Mouse (Mus musculus): ENCODE results near the gene Rnase1. TPM values are rescaled to one million over a fixed set of nuclear protein-coding genes. Genes with fewer than 3 reads are reported as not detected.

The Rnase1 gene
- polyA plus RNA-seq, 2 experiments, result 0.39 to 0.47 TPM

DNA sequence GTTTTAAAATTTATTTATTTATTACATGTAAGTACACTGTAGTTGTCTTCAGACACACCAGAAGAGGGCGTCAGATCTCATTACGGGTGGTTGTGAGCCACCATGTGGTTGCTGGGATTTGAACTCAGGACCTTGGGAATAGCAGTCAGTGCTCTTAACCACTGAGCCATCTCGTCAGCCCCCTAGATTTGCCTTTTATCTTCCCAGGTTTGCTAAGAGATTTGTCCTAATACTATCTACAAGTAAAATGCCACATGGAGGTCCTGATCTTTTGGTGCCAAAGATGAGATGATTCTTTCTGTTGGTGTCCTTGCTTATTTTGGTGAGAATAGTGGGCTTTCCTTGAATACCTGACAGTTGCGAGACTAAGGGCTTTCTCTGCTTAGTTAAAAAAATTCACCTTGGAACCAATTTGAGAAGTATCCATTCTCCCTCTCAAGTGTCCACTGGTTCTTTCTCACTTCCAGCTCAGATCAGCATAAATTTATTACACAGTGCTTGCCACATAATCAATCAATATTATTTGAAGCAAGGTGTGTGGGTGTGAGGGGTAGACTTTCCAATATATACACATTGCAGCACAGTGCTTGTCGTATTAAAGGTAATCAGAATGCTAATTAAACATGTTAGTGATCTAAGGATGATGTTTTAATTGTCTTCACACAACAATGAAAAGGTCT, 9.6 kb upstream of the Rnase1 start:
- no peak overlapping the region for H3K4me3 ChIP-seq (replicated peaks; ENCODE audit: low read length)

DNA sequence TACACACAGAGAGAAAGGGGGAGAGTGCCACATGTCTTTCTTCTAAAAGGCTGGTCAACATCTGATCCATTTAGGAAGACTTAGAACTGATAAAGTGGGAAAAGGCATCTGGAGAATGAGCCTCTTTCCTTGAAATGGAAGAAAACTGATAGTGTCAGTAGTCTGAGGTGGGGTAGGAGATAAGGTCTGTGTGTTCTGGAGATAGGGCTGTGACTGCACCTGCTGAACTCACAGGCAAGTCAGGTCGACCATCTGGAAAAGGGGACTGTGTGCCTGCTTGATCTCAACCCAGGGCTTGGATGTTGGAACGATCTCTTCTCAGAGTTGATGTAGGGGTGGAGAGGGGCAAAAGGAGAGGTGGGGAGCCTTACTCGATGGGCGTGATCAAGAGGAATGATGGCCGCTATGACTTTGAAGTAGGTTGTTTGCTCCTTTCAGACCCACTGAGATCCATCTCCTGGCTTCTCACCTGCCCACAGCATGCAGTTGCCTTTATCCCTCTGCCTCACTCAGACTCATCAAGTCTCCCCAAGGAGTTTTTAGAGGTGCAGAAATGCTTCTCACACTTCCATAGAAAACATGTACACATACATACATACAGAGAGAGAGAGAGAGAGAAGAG, 5.8 kb upstream of the Rnase1 start:
- no peak for ATAC-seq (ENCODE audit: low FRiP score, low read depth)
- Histone ChIP-seq H3K9me3 (ENCODE audit: control insufficient read depth, low read length) (no peaks in the 10 kb centered on the region), H3K4me2 (replicated peaks; ENCODE audit: low read depth, low read length, severe bottlenecking) (no peak overlapping the region), H3K4me1 (ENCODE audit: control insufficient read depth, insufficient read depth, low read length) (no peaks in the 10 kb centered on the region), H3K27ac (replicated peaks; ENCODE audit: low read depth, low read length) (no peak overlapping the region), H3K36me3 (ENCODE audit: control insufficient read depth, insufficient read depth, low read length) (no peaks in the 10 kb centered on the region), H3K27me3 (ENCODE audit: control insufficient read depth, insufficient read depth, low read length) (no peaks in the 10 kb centered on the region), H3K9ac (ENCODE audit: low read depth, low read length, severe bottlenecking) (no peak overlapping the region), H3K4me3 (replicated peaks; ENCODE audit: low read length) (no peak overlapping the region)
- no peak for TF ChIP-seq POLR2A (IDR thresholded peaks at IDR 0.05; ENCODE audit: borderline replicate concordance, extremely low read depth, insufficient read depth, insufficient read length)
- no peak for DNase-seq (ENCODE audit: low spot score)
- 71% methylated on average over 5 of the region's 5 CpGs for WGBS

More for the DNA sequence above, 9.6 kb upstream of the Rnase1 start:
- 79% methylated on average over 5 of the region's 5 CpGs for WGBS
- TF ChIP-seq POLR2A (IDR thresholded peaks at IDR 0.05; ENCODE audit: borderline replicate concordance, extremely low read depth, insufficient read depth, insufficient read length), result no peak
- Histone ChIP-seq H3K27me3 (ENCODE audit: control insufficient read depth, insufficient read depth, low read length) (no peaks in the 10 kb centered on the region), H3K27ac (replicated peaks; ENCODE audit: low read depth, low read length) (no peak overlapping the region), H3K9ac (ENCODE audit: low read depth, low read length, severe bottlenecking) (no peak overlapping the region), H3K9me3 (ENCODE audit: control insufficient read depth, low read length) (no peaks in the 10 kb centered on the region), H3K36me3 (ENCODE audit: control insufficient read depth, insufficient read depth, low read length) (no peaks in the 10 kb centered on the region), H3K4me2 (replicated peaks; ENCODE audit: low read depth, low read length, severe bottlenecking) (no peak overlapping the region), H3K4me1 (ENCODE audit: control insufficient read depth, insufficient read depth, low read length) (no peaks in the 10 kb centered on the region)
- no peak for ATAC-seq (ENCODE audit: low FRiP score, low read depth)
- no peak for DNase-seq (ENCODE audit: low spot score)

DNA sequence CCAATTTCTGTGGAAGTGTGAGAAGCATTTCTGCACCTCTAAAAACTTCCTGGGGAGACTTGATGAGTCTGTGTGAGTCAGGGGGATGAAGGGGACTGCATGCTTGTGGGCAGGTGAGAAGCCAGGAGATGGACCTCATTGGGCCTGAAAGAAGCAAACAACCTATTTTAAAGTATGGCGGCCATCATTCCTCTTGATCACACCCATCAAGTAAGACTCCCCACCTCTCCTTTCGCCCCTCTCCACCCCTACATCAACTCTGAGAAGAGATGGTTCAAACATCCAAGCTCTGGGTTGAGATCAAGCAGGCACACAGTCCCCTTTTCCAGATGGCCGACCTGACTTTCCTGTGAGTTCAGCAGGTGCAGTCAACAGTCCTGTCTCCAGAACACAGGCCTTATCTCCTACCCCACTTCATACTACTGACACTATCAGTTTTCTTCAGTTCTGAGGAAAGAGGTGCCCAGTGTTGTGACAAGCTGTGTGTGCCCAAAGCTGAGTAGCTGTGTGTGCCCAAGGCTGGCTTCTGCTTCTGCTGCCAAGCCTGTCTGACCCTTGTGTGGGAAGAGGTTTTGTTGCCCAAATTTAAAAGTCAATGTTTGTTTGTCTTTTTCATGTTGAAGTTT, 3.7 kb upstream of the Rnase1 start:
- H3K9ac ChIP-seq (ENCODE audit: low read depth, low read length, severe bottlenecking), result no peak overlapping the region
- no peak overlapping the region for H3K27ac ChIP-seq (replicated peaks; ENCODE audit: low read depth, low read length)
- DNase-seq (ENCODE audit: low spot score) (no peak), ATAC-seq (ENCODE audit: low FRiP score, low read depth) (no peak)
- no peak overlapping the region for H3K4me2 ChIP-seq (replicated peaks; ENCODE audit: low read depth, low read length, severe bottlenecking)
- WGBS, result 86% methylated on average over 3 of the region's 3 CpGs
- no peaks in the 10 kb centered on the region for H3K9me3 ChIP-seq (ENCODE audit: control insufficient read depth, low read length)
- no peaks in the 10 kb centered on the region for H3K27me3 ChIP-seq (ENCODE audit: control insufficient read depth, insufficient read depth, low read length)
- no peak overlapping the region for H3K4me3 ChIP-seq (replicated peaks; ENCODE audit: low read length)
- H3K36me3 ChIP-seq (ENCODE audit: control insufficient read depth, insufficient read depth, low read length), result no peaks in the 10 kb centered on the region
- no peaks in the 10 kb centered on the region for H3K4me1 ChIP-seq (ENCODE audit: control insufficient read depth, insufficient read depth, low read length)
- no peak for TF ChIP-seq POLR2A (IDR thresholded peaks at IDR 0.05; ENCODE audit: borderline replicate concordance, extremely low read depth, insufficient read depth, insufficient read length)

DNA sequence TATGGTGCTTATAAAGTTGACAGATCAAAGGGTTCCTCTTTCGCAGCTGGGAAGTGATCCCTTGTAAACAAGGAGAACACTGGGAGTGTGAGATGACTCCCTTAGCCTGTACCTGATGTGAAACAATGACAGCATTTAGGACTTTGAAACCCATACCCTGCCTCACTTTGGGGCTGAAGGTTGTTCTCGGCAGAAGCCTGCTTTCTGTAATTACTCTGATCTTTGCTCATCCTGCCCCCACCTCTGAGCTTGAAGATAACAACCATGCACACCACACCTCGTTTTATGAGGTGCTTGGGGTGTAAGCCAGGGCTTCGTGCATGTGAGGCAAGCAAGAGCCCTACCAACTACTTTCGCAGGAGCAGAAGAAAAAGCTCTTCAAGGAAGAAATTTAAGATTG, 2.6 kb upstream of the Rnase1 start:
- Histone ChIP-seq H3K9me3 (ENCODE audit: control insufficient read depth, low read length) (no peaks in the 10 kb centered on the region), H3K36me3 (ENCODE audit: control insufficient read depth, insufficient read depth, low read length) (no peaks in the 10 kb centered on the region), H3K4me3 (replicated peaks; ENCODE audit: low read length) (no peak overlapping the region), H3K9ac (ENCODE audit: low read depth, low read length, severe bottlenecking) (no peak overlapping the region), H3K27me3 (ENCODE audit: control insufficient read depth, insufficient read depth, low read length) (no peaks in the 10 kb centered on the region), H3K4me2 (replicated peaks; ENCODE audit: low read depth, low read length, severe bottlenecking) (no peak overlapping the region), H3K4me1 (ENCODE audit: control insufficient read depth, insufficient read depth, low read length) (no peaks in the 10 kb centered on the region), H3K27ac (replicated peaks; ENCODE audit: low read depth, low read length) (no peak overlapping the region)
- TF ChIP-seq POLR2A (IDR thresholded peaks at IDR 0.05; ENCODE audit: borderline replicate concordance, extremely low read depth, insufficient read depth, insufficient read length), result no peak
- 16% methylated on average over 5 of the region's 5 CpGs for WGBS
- ATAC-seq (ENCODE audit: low FRiP score, low read depth) (no peak), DNase-seq (ENCODE audit: low spot score) (no peak)

DNA sequence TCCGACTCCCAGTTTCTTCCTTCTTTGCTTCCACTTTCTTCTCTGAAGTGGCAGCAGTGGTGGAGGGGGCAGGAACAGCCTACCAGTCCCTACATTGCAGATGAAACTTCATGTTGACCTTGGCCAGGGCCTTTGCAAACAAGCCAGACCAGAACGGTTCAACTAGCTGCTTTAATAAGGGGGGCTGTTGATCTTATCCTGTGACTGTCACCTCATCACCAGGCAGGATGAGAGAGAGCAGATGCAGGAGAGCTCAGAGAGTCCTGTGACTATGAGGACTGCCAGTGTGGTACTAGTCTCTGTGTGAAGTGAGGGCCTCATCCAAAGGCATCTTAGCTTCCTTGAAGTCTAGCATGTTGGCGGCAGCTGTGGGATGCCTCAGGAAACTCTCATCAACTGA, 1.4 kb upstream of the Rnase1 start:
- H3K27ac ChIP-seq (replicated peaks; ENCODE audit: low read depth, low read length), result no peak overlapping the region
- no peak overlapping the region for H3K4me3 ChIP-seq (replicated peaks; ENCODE audit: low read length)
- no peaks in the 10 kb centered on the region for H3K4me1 ChIP-seq (ENCODE audit: control insufficient read depth, insufficient read depth, low read length)
- 63% methylated on average over 3 of the region's 3 CpGs for WGBS
- no peaks in the 10 kb centered on the region for H3K27me3 ChIP-seq (ENCODE audit: control insufficient read depth, insufficient read depth, low read length)
- no peak for DNase-seq (ENCODE audit: low spot score)
- no peak for TF ChIP-seq POLR2A (IDR thresholded peaks at IDR 0.05; ENCODE audit: borderline replicate concordance, extremely low read depth, insufficient read depth, insufficient read length)
- H3K36me3 ChIP-seq (ENCODE audit: control insufficient read depth, insufficient read depth, low read length), result no peaks in the 10 kb centered on the region
- H3K9me3 ChIP-seq (ENCODE audit: control insufficient read depth, low read length), result no peaks in the 10 kb centered on the region
- no peak for ATAC-seq (ENCODE audit: low FRiP score, low read depth)
- H3K9ac ChIP-seq (ENCODE audit: low read depth, low read length, severe bottlenecking), result no peak overlapping the region
- H3K4me2 ChIP-seq (replicated peaks; ENCODE audit: low read depth, low read length, severe bottlenecking), result no peak overlapping the region
